Mouse (Mus musculus) olfactory bulb, adult 2 months (tissue): Measurements from ENCODE around the gene Gm11172. TPM values are rescaled to one million over a fixed set of nuclear protein-coding genes. Genes with fewer than 3 reads are reported as not detected.
"Not testable (repeated sequence)": the region's sequence is repeated elsewhere in the genome, so short reads cannot be mapped to it uniquely, and the experiment has no call there.

Experiments used
- H3K27ac ChIP-seq: fragments of 200-500 bp; 2 replicates; pipeline ENCODE4 v1.5.1; 2012; ENCODE audit warnings: low read depth, low read length; ENCODE audit not compliant: insufficient read depth
- H3K4me1 ChIP-seq: fragments of 200-500 bp; 2 replicates; pipeline ENCODE4 v1.6.1; 2012; ENCODE audit warnings: low read length; ENCODE audit not compliant: control insufficient read depth, insufficient read depth
- H3K4me3 ChIP-seq: fragments of 200-500 bp; 2 replicates; pipeline ENCODE4 v1.5.1; 2012; ENCODE audit warnings: mild to moderate bottlenecking, low read depth, low read length, moderate library complexity; ENCODE audit not compliant: insufficient read depth
- CTCF ChIP-seq: fragments of 200-500 bp; IDR thresholded peaks from 2 replicates; pipeline ENCODE4 v1.5.1; 2012; ENCODE audit warnings: low read depth, mild to moderate bottlenecking, low read length, moderate library complexity; ENCODE audit not compliant: insufficient read depth
- POLR2A ChIP-seq: fragments of 200-500 bp; IDR thresholded peaks from 2 replicates; pipeline ENCODE4 v1.6.1; 2012; ENCODE audit warnings: mild to moderate bottlenecking, low read depth, low read length, moderate library complexity; ENCODE audit not compliant: insufficient read depth
- WGBS: fragments of 180-500 bp; shearing (Covaris S2); methylation state at CpG from one replicate; pipeline ENCODE4 v1.1.7; 2018; 5-methylcytosine and 5-hydroxymethylcytosine counted together
- polyA plus RNA-seq: library from polyadenylated mRNA; stranded (reverse); fragments of >200 nt; gene quantifications from 2 replicates; pipeline ENCODE4 v1.2.4, GENCODE M21; 2012; ENCODE audit warnings: low replicate concordance; ENCODE audit not compliant: missing spikeins, insufficient read depth, insufficient read length

Gm11172 gene
- polyA plus RNA-seq, 1 experiment: not detected

GRCm38 (mm10) chr16:10850905-10851304, 38.2 kb downstream of the Gm11172 start:
- no peak overlapping the region for H3K4me3 ChIP-seq
- WGBS: 66% methylated on average over 4 of the region's 4 CpGs
- no peak overlapping the region for H3K27ac ChIP-seq
- peaks cover 10% of the 10 kb centered on the region for H3K4me1 ChIP-seq
- TF ChIP-seq POLR2A: no peak
- TF ChIP-seq CTCF: no peak

GRCm38 (mm10) chr16:10852216-10852615, 39.5 kb downstream of the Gm11172 start:
- 94% methylated on average over 10 of the region's 10 CpGs for WGBS
- not testable (repeated sequence) for H3K4me3 ChIP-seq, H3K27ac ChIP-seq
- H3K4me1 ChIP-seq: peaks cover 10% of the 10 kb centered on the region

GRCm38 (mm10) chr16:10859726-10860245, 47.1 kb downstream of the Gm11172 start:
- peaks cover 3% of the 10 kb centered on the region; the same call in 1 of the 2 replicates for H3K4me1 ChIP-seq
- H3K4me3 ChIP-seq: no peak overlapping the region
- WGBS: 97% methylated on average over 7 of the region's 7 CpGs
- H3K27ac ChIP-seq: no peak overlapping the region
- TF ChIP-seq POLR2A (no peak), CTCF (no peak)

GRCm38 (mm10) chr16:10861408-10861807, 48.7 kb downstream of the Gm11172 start:
- WGBS: 57% methylated on average over 3 of the region's 3 CpGs
- TF ChIP-seq POLR2A (no peak), CTCF (no peak)
- Histone ChIP-seq H3K4me1 (peaks cover 3% of the 10 kb centered on the region), H3K4me3 (no peak overlapping the region), H3K27ac (no peak overlapping the region)

Other genes starting within 250 kb of the Gm11172 start
- gene Socs1, start 27.4 kb upstream of the Gm11172 start, polyA plus RNA-seq: not detected in 2 replicates
- gene Tnp2, start 24.3 kb upstream of the Gm11172 start, polyA plus RNA-seq: not detected in 2 replicates
- not detected in 2 replicates for gene Prm3, start 22.0 kb upstream of the Gm11172 start, polyA plus RNA-seq
- gene Prm2, start 16.8 kb upstream of the Gm11172 start, polyA plus RNA-seq: not detected in 2 replicates
- gene Prm1, start 7.1 kb upstream of the Gm11172 start, polyA plus RNA-seq: not detected in 2 replicates
- gene Rmi2, start 22.1 kb downstream of the Gm11172 start, polyA plus RNA-seq: not detected in 2 replicates
- gene Snn, start 248.0 kb downstream of the Gm11172 start, polyA plus RNA-seq: 106 TPM in 1 of 2 replicates, not detected in the other